Mouse (Mus musculus): ENCODE results near the gene Taar7a. TPM values are rescaled to one million over a fixed set of nuclear protein-coding genes. Genes with fewer than 3 reads are reported as not detected.

Taar7a gene
- polyA plus RNA-seq (2012; rRNA removed; ENCODE audit: low replicate concordance): not detected in 2 replicates

GRCm38 (mm10) chr10:23993381-23993780 is at the start of gene Taar7a:
TSS of gene Taar7a (minus strand) at chr10:23993481.

DNA sequence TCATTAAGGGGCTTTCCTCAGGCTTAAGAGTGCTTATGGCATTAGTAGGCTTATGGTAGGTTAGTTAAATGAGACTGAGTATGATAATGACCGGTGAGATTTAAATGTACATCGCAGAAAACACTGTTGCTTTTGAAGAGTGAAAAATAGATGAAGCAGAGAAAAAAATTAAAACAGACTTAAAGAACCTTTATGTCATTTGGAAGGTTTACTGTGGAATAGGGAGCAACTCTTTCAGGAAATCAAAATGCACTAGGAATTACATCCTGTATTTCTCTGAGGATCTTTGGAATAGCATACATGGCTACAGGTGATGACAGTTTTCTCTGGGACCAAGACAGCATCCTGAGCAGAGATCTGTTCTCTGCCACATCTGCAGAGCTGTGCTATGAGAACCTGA is 44.0 kb upstream of the Taar7a start, which contains the start of gene Taar7e:
Gene Taar7e, plus strand, starts transcription at position 301 of the 400 bp plus-strand sequence.

DNA sequence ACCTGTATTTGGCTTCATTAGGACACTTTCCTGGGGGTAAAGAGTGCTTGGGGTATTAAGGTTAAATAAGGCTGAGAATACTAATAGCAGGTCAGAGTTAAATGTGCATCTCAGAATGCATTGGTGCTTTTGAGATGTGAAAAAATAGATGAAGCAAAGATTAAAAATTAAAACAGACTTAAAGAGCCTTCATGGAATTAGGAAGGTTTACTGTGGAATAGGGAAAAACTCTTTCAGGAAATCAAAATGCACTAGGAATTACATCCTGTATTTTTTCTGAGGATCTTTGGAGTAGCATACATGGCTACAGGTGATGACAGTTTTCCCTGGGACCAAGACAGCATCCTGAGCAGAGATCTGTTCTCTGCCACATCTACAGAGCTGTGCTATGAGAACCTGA is 33.6 kb upstream of the Taar7a start, which contains the start of gene Taar7d:
Gene Taar7d, plus strand, starts transcription at position 301 of the 400 bp plus-strand sequence.

GRCm38 (mm10) chr10:23999639-24000038 is 6.4 kb upstream of the Taar7a start, which contains the start of gene Taar7b:
TSS of gene Taar7b (plus strand) at chr10:23999939.

GRCm38 (mm10) chr10:23985546-23985945 is 7.7 kb downstream of the Taar7a start, which contains the start of gene Taar6:
TSS of gene Taar6 (minus strand) at chr10:23985646.

GRCm38 (mm10) chr10:23970656-23971165 is 22.6 kb downstream of the Taar7a start, which contains the start of gene Taar5:
TSS of gene Taar5 (plus strand) at chr10:23970706.

GRCm38 (mm10) chr10:23960444-23960915 is 32.8 kb downstream of the Taar7a start, which contains the start of gene Taar4:
TSS of gene Taar4 (plus strand) at chr10:23960494.

GRCm38 (mm10) chr10:23949508-23950005 is 43.7 kb downstream of the Taar7a start, which contains the start of gene Taar3:
TSS of gene Taar3 (plus strand) at chr10:23949558.

Other genes with a start within 250 kb of the Taar7a start
- gene Rps12, start 206.2 kb downstream of the Taar7a start, polyA plus RNA-seq (2012; rRNA removed; ENCODE audit: low replicate concordance): 1,066 and 1,138 TPM in 2 replicates
- gene Slc18b1, start 196.5 kb downstream of the Taar7a start, polyA plus RNA-seq (2012; rRNA removed; ENCODE audit: low replicate concordance): 15.1 and 22.6 TPM in 2 replicates
- gene Vnn3, start 142.0 kb downstream of the Taar7a start, polyA plus RNA-seq (2012; rRNA removed; ENCODE audit: low replicate concordance): 5.4 and 10.9 TPM in 2 replicates
- 1.6 and 3.9 TPM in 2 replicates for gene Vnn1, start 98.8 kb downstream of the Taar7a start, polyA plus RNA-seq (2012; rRNA removed; ENCODE audit: low replicate concordance)
- gene Taar1, start 73.1 kb downstream of the Taar7a start, polyA plus RNA-seq (2012; rRNA removed; ENCODE audit: low replicate concordance): not detected in 2 replicates
- gene Taar2, start 54.9 kb downstream of the Taar7a start, polyA plus RNA-seq (2012; rRNA removed; ENCODE audit: low replicate concordance): not detected in 2 replicates
- not detected in 2 replicates for gene Taar3, start 43.9 kb downstream of the Taar7a start, polyA plus RNA-seq (2012; rRNA removed; ENCODE audit: low replicate concordance)
- gene Taar4, start 33.0 kb downstream of the Taar7a start, polyA plus RNA-seq (2012; rRNA removed; ENCODE audit: low replicate concordance): not detected in 2 replicates
- gene Taar5, start 22.8 kb downstream of the Taar7a start, polyA plus RNA-seq (2012; rRNA removed; ENCODE audit: low replicate concordance): not detected in 2 replicates
- not detected in 2 replicates for gene Taar6, start 7.8 kb downstream of the Taar7a start, polyA plus RNA-seq (2012; rRNA removed; ENCODE audit: low replicate concordance)
- not detected in 2 replicates for gene Taar7b, start 6.5 kb upstream of the Taar7a start, polyA plus RNA-seq (2012; rRNA removed; ENCODE audit: low replicate concordance)
- not detected in 2 replicates for gene Taar7d, start 33.7 kb upstream of the Taar7a start, polyA plus RNA-seq (2012; rRNA removed; ENCODE audit: low replicate concordance)
- not detected in 2 replicates for gene Taar7e, start 44.1 kb upstream of the Taar7a start, polyA plus RNA-seq (2012; rRNA removed; ENCODE audit: low replicate concordance)
- not detected in 2 replicates for gene Taar7f, start 56.0 kb upstream of the Taar7a start, polyA plus RNA-seq (2012; rRNA removed; ENCODE audit: low replicate concordance)
- not detected in 2 replicates for gene Taar8a, start 83.0 kb upstream of the Taar7a start, polyA plus RNA-seq (2012; rRNA removed; ENCODE audit: low replicate concordance)
- gene Taar8b, start 98.8 kb upstream of the Taar7a start, polyA plus RNA-seq (2012; rRNA removed; ENCODE audit: low replicate concordance): not detected in 2 replicates
- gene Taar8c, start 108.4 kb upstream of the Taar7a start, polyA plus RNA-seq (2012; rRNA removed; ENCODE audit: low replicate concordance): not detected in 2 replicates
- gene Taar9, start 116.1 kb upstream of the Taar7a start, polyA plus RNA-seq (2012; rRNA removed; ENCODE audit: low replicate concordance): not detected in 2 replicates
- gene Stx7, start 155.8 kb upstream of the Taar7a start, polyA plus RNA-seq (2012; rRNA removed; ENCODE audit: low replicate concordance): 28.8 and 34.8 TPM in 2 replicates
- 5.7 and 19.1 TPM in 2 replicates for gene Moxd1, start 230.0 kb upstream of the Taar7a start, polyA plus RNA-seq (2012; rRNA removed; ENCODE audit: low replicate concordance)

All from mammary gland, adult 2 months (tissue).